Mouse (Mus musculus): Measurements from ENCODE around the gene Dab1.

Dab1 gene

GRCm38 (mm10) chr4:104122364-104122763 is 503.2 kb downstream of the Dab1 start:
- DNase-seq, result no peak

- no peak for DNase-seq
These were observed 534.5 kb downstream of the Dab1 start for GRCm38 (mm10) chr4:104153637-104154036.

GRCm38 (mm10) chr4:104178067-104178466 is 558.9 kb downstream of the Dab1 start:
- no peak for DNase-seq

- no peak for DNase-seq
These were observed 567.2 kb downstream of the Dab1 start for GRCm38 (mm10) chr4:104186311-104186710.

GRCm38 (mm10) chr4:104198635-104199034 is 579.5 kb downstream of the Dab1 start:
- DNase-seq, result no peak

GRCm38 (mm10) chr4:104201686-104202085 is 582.5 kb downstream of the Dab1 start:
- DNase-seq, result no peak

- DNase-seq, result no peak
These were observed 584.9 kb downstream of the Dab1 start for GRCm38 (mm10) chr4:104204047-104204446.

GRCm38 (mm10) chr4:104206639-104207038 is 587.5 kb downstream of the Dab1 start:
- DNase-seq, result no peak

GRCm38 (mm10) chr4:104209081-104209480 is 589.9 kb downstream of the Dab1 start:
- peak in 1 of 2 experiments; percentile 3 for DNase-seq

- DNase-seq, result no peak
These were observed 591.6 kb downstream of the Dab1 start for GRCm38 (mm10) chr4:104210796-104211195.

- DNase-seq, result no peak
These were observed 592.6 kb downstream of the Dab1 start for GRCm38 (mm10) chr4:104211531-104212455.

- DNase-seq, result no peak
These were observed 595.6 kb downstream of the Dab1 start for GRCm38 (mm10) chr4:104214724-104215123.

- no peak for DNase-seq
These were observed 598.2 kb downstream of the Dab1 start for GRCm38 (mm10) chr4:104217336-104217735.

GRCm38 (mm10) chr4:104218765-104219164 is 599.6 kb downstream of the Dab1 start:
- peak in 1 of 2 experiments; percentile 5 for DNase-seq

GRCm38 (mm10) chr4:104220099-104220498 is 600.9 kb downstream of the Dab1 start:
- DNase-seq, result no peak

- DNase-seq, result no peak
These were observed 610.1 kb downstream of the Dab1 start for GRCm38 (mm10) chr4:104229296-104229695.

GRCm38 (mm10) chr4:104246506-104246905 is 627.3 kb downstream of the Dab1 start:
- no peak for DNase-seq

- DNase-seq, result no peak
These were observed 630.3 kb downstream of the Dab1 start for GRCm38 (mm10) chr4:104249462-104249861.

- DNase-seq, result no peak
These were observed 638.6 kb downstream of the Dab1 start for GRCm38 (mm10) chr4:104257776-104258175.

GRCm38 (mm10) chr4:104269422-104270172 is 650.4 kb downstream of the Dab1 start:
- DNase-seq, result no peak

- DNase-seq, result no peak
These were observed 651.0 kb downstream of the Dab1 start for GRCm38 (mm10) chr4:104270173-104270557.

GRCm38 (mm10) chr4:104275260-104275659 is 656.1 kb downstream of the Dab1 start:
- no peak for DNase-seq

GRCm38 (mm10) chr4:104276916-104277315 is 657.8 kb downstream of the Dab1 start:
- DNase-seq, result no peak

GRCm38 (mm10) chr4:104281518-104281917 is 662.4 kb downstream of the Dab1 start:
- DNase-seq, result no peak
